Mouse (Mus musculus) kidney, embryonic 14.5 days (tissue): ENCODE measurements at regions not wholly inside any gene's neighbourhood (a gene's known extent, or its start where the extent isn't known, plus 50 kb on each side); places are given as distances from the start of the nearest gene placed in this dataset.

Source experiments
- ATAC-seq: fragments of 200-750 bp; cut with Nextera tagmentation; 2 replicates; pipeline ENCODE4 v1.8.0; 2017; ENCODE audit warnings: moderate number of reproducible peaks, mild to moderate bottlenecking, moderate TSS enrichment, moderate library complexity; ENCODE audit not compliant: low FRiP score, low TSS enrichment
- H3K27ac ChIP-seq: fragments of 300-500 bp; sonication (generic); 2 replicates; pipeline ENCODE4 v1.5.1; 2014; ENCODE audit warnings: low read depth, mild to moderate bottlenecking, low read length, moderate library complexity, mixed read lengths
- H3K27me3 ChIP-seq: fragments of 300-500 bp; sonication (generic); 2 replicates; pipeline ENCODE4 v1.6.1; 2014; ENCODE audit warnings: mild to moderate bottlenecking, low read length; ENCODE audit not compliant: control insufficient read depth, insufficient read depth
- H3K36me3 ChIP-seq: fragments of 300-500 bp; sonication (generic); 2 replicates; pipeline ENCODE4 v1.6.1; 2014; ENCODE audit warnings: low read length, mixed read lengths; ENCODE audit not compliant: control insufficient read depth, insufficient read depth
- H3K4me1 ChIP-seq: fragments of 300-500 bp; sonication (generic); 2 replicates; pipeline ENCODE4 v1.6.1; 2014; ENCODE audit warnings: low read length, mixed read lengths; ENCODE audit not compliant: control insufficient read depth, insufficient read depth
- H3K4me2 ChIP-seq: fragments of 300-500 bp; sonication (generic); replicated peaks from 2 replicates; pipeline ENCODE4 v1.6.1; 2014; ENCODE audit warnings: low read depth, mild to moderate bottlenecking, low read length
- H3K4me3 ChIP-seq: fragments of 300-500 bp; sonication (generic); 2 replicates; pipeline ENCODE4 v1.5.1; 2014; ENCODE audit warnings: mild to moderate bottlenecking, low read length
- H3K9ac ChIP-seq: fragments of 300-500 bp; sonication (generic); 2 replicates; pipeline ENCODE4 v1.6.1; 2014; ENCODE audit warnings: low read depth, mild to moderate bottlenecking, low read length, moderate library complexity
- H3K9me3 ChIP-seq: fragments of 300-500 bp; sonication (generic); 2 replicates; pipeline ENCODE4 v1.6.1; 2016; ENCODE audit warnings: low read length; ENCODE audit not compliant: control insufficient read depth
- WGBS: fragments of 180-500 bp; shearing (Covaris S2); extraction: QIAGEN DNeasy Blood & Tissue Kit; methylation state at CpG from one replicate; pipeline ENCODE4 v1.1.7; 2014; 5-methylcytosine and 5-hydroxymethylcytosine counted together

GRCm38 (mm10) chr6:99975486-99975885 lies 249.3 kb upstream of the Prok2 start:
- 83% methylated on average over 7 of the region's 7 CpGs for WGBS
- Histone ChIP-seq H3K4me2 (no peak overlapping the region), H3K4me3 (no peak overlapping the region), H3K27me3 (no peaks in the 10 kb centered on the region), H3K9ac (no peak overlapping the region), H3K36me3 (no peaks in the 10 kb centered on the region), H3K4me1 (no peaks in the 10 kb centered on the region), H3K27ac (no peak overlapping the region), H3K9me3 (no peaks in the 10 kb centered on the region)
- no peak for ATAC-seq

GRCm38 (mm10) chr6:99974464-99974863 lies 248.3 kb upstream of the Prok2 start:
- no peaks in the 10 kb centered on the region for H3K9me3 ChIP-seq
- 83% methylated on average over 4 of the region's 4 CpGs for WGBS

GRCm38 (mm10) chr6:99971376-99971775 lies 245.2 kb upstream of the Prok2 start:
- no peaks in the 10 kb centered on the region for H3K27me3 ChIP-seq
- H3K4me2 ChIP-seq, result no peak overlapping the region
- H3K4me1 ChIP-seq, result no peaks in the 10 kb centered on the region
- no peaks in the 10 kb centered on the region for H3K9me3 ChIP-seq
- no peak for ATAC-seq
- 53% methylated on average over 9 of the region's 9 CpGs for WGBS
- no peak overlapping the region for H3K27ac ChIP-seq
- H3K9ac ChIP-seq, result no peak overlapping the region
- H3K36me3 ChIP-seq, result no peaks in the 10 kb centered on the region
- H3K4me3 ChIP-seq, result no peak overlapping the region

More at GRCm38 (mm10) chr6:99974464-99974863, 248.3 kb upstream of the Prok2 start:
- Histone ChIP-seq H3K4me3 (no peak overlapping the region), H3K4me2 (no peak overlapping the region), H3K9ac (no peak overlapping the region), H3K4me1 (no peaks in the 10 kb centered on the region), H3K27me3 (no peaks in the 10 kb centered on the region), H3K27ac (no peak overlapping the region), H3K36me3 (no peaks in the 10 kb centered on the region)
- ATAC-seq, result no peak

GRCm38 (mm10) chr6:99968889-99969288 lies 242.7 kb upstream of the Prok2 start:
- no peaks in the 10 kb centered on the region for H3K27me3 ChIP-seq
- H3K4me1 ChIP-seq, result no peaks in the 10 kb centered on the region
- H3K9ac ChIP-seq, result no peak overlapping the region
- peaks cover 2% of the 10 kb centered on the region; the same call in 1 of the 2 replicates for H3K9me3 ChIP-seq
- H3K4me3 ChIP-seq, result no peak overlapping the region
- WGBS, result 75% methylated on average over 5 of the region's 5 CpGs
- H3K4me2 ChIP-seq, result no peak overlapping the region
- H3K27ac ChIP-seq, result no peak overlapping the region
- ATAC-seq, result no peak
- no peaks in the 10 kb centered on the region for H3K36me3 ChIP-seq

- H3K9ac ChIP-seq, result no peak overlapping the region
- H3K9me3 ChIP-seq, result peaks cover 2% of the 10 kb centered on the region; the same call in 1 of the 2 replicates
- no peak overlapping the region for H3K4me2 ChIP-seq
- no peaks in the 10 kb centered on the region for H3K4me1 ChIP-seq
- 76% methylated on average over 6 of the region's 6 CpGs for WGBS
- no peak for ATAC-seq
- no peak overlapping the region for H3K27ac ChIP-seq
- no peaks in the 10 kb centered on the region for H3K36me3 ChIP-seq
- no peaks in the 10 kb centered on the region for H3K27me3 ChIP-seq
- H3K4me3 ChIP-seq, result no peak overlapping the region
Observed at GRCm38 (mm10) chr6:99967465-99967864, 241.3 kb upstream of the Prok2 start.

- Histone ChIP-seq H3K9me3 (peaks cover 2% of the 10 kb centered on the region; the same call in 1 of the 2 replicates), H3K4me1 (no peaks in the 10 kb centered on the region), H3K27ac (no peak overlapping the region), H3K9ac (no peak overlapping the region), H3K4me2 (no peak overlapping the region), H3K27me3 (no peaks in the 10 kb centered on the region), H3K36me3 (no peaks in the 10 kb centered on the region), H3K4me3 (no peak overlapping the region)
- no peak for ATAC-seq
- WGBS, result 86% methylated on average over 3 of the region's 3 CpGs
Observed at GRCm38 (mm10) chr6:99964540-99964939, 238.3 kb upstream of the Prok2 start.

GRCm38 (mm10) chr6:99964007-99964406 lies 237.8 kb upstream of the Prok2 start:
- H3K9me3 ChIP-seq, result peaks cover 2% of the 10 kb centered on the region; the same call in 1 of the 2 replicates
- no peaks in the 10 kb centered on the region for H3K4me1 ChIP-seq
- no peaks in the 10 kb centered on the region for H3K27me3 ChIP-seq
- H3K9ac ChIP-seq, result no peak overlapping the region
- no peaks in the 10 kb centered on the region for H3K36me3 ChIP-seq
- no peak overlapping the region for H3K27ac ChIP-seq
- WGBS, result 88% methylated on average over 4 of the region's 4 CpGs
- H3K4me3 ChIP-seq, result no peak overlapping the region
- H3K4me2 ChIP-seq, result no peak overlapping the region
- no peak for ATAC-seq

GRCm38 (mm10) chr6:99959371-99959770 lies 233.2 kb upstream of the Prok2 start:
- Histone ChIP-seq H3K27ac (no peak overlapping the region), H3K36me3 (no peaks in the 10 kb centered on the region), H3K27me3 (no peaks in the 10 kb centered on the region), H3K9ac (no peak overlapping the region), H3K9me3 (no peaks in the 10 kb centered on the region), H3K4me3 (no peak overlapping the region), H3K4me1 (no peaks in the 10 kb centered on the region), H3K4me2 (no peak overlapping the region)
- 74% methylated on average over 4 of the region's 4 CpGs for WGBS
- no peak for ATAC-seq

GRCm38 (mm10) chr6:99954832-99955830 lies 228.9 kb upstream of the Prok2 start:
- no peaks in the 10 kb centered on the region for H3K36me3 ChIP-seq
- no peak overlapping the region for H3K9ac ChIP-seq
- peak; percentile 73 for ATAC-seq
- no peaks in the 10 kb centered on the region for H3K4me1 ChIP-seq
- H3K9me3 ChIP-seq, result no peaks in the 10 kb centered on the region
- no peak overlapping the region for H3K4me2 ChIP-seq
- no peak overlapping the region for H3K27ac ChIP-seq
- H3K4me3 ChIP-seq, result no peak overlapping the region
- WGBS, result 66% methylated on average over 22 of the region's 22 CpGs
- H3K27me3 ChIP-seq, result 0 out of 2 replicates have a peak, but pooled peaks cover 5% of the 10 kb centered on the region
